Mouse (Mus musculus) Patski (cell line): ENCODE measurements around the gene Ascc1. TPM values are rescaled to one million over a fixed set of nuclear protein-coding genes. Genes with fewer than 3 reads are reported as not detected.

Source experiments
- ATAC-seq: fragments of 100-300 bp; one replicate; pipeline ENCODE4 v1.8.0; 2021
- CTCF ChIA-PET: fragments of 350-600 bp; sonication (Branson Sonifier 250); formaldehyde crosslinking; loops from one replicate; lab custom pipeline; 2022; ENCODE audit warnings: inconsistent platforms; lab: Charles Lee
- POLR2A ChIA-PET: fragments of 350-600 bp; sonication (Branson Sonifier 250); formaldehyde crosslinking; loops from one replicate; lab custom pipeline; 2022; ENCODE audit warnings: antibody characterized with exemption, inconsistent platforms; lab: Charles Lee
- DNase-seq: peaks from one replicate; pipeline ENCODE4 v3.0.0-alpha.2; 2011; ENCODE audit warnings: low read depth, low spot score
- H3K27me3 ChIP-seq: fragments of 371-371 bp; one replicate; pipeline ENCODE4 v1.5.1; 2021
- CTCF ChIP-seq: fragments of 100-300 bp; IDR thresholded peaks from one replicate; pipeline ENCODE4 v1.5.1; 2021
- in situ Hi-C: fragments of 300-500 bp; cut with MboI; formaldehyde crosslinking; loops from 3 replicates; pipeline ENCODE4 v1.11.1; 2018; ENCODE audit warnings: low pct_unique_long_range_greater_than_20kb, mixed read lengths
- polyA plus RNA-seq: library from polyadenylated mRNA; unstranded; gene quantifications from one replicate; pipeline ENCODE4 v1.2.3, GENCODE M21; 2021

The Ascc1 gene
- polyA plus RNA-seq, 1 experiment from 2014 or later: 34.4 TPM

GRCm38 (mm10) chr10:60005264-60005663, 2.7 kb downstream of the Ascc1 start:
- H3K27me3 ChIP-seq: no peaks in the 10 kb centered on the region
- no peak for DNase-seq
- ATAC-seq: no peak
- in situ Hi-C loops: loop anchor here (5.0 kb wide), 1 partner anchor 118 kb away; no protein-coding TSS in a partner anchor
- TF ChIP-seq CTCF: peak; percentile 73
- ChIA-PET POLR2A (no interaction called here), CTCF (no interaction called here)

GRCm38 (mm10) chr10:60009115-60009514, 6.5 kb downstream of the Ascc1 start:
- no peaks in the 10 kb centered on the region for H3K27me3 ChIP-seq
- ATAC-seq (no peak), DNase-seq (no peak)
- ChIA-PET POLR2A (no interaction called here), CTCF (no interaction called here)
- in situ Hi-C loops: loop anchor here (5.0 kb wide), 1 partner anchor 122 kb away; no protein-coding TSS in a partner anchor
- TF ChIP-seq CTCF: no peak

- in situ Hi-C loops: no loop called here
- no peak for TF ChIP-seq CTCF
- no peaks in the 10 kb centered on the region for H3K27me3 ChIP-seq
- DNase-seq (no peak), ATAC-seq (no peak)
- CTCF ChIA-PET: no interaction called here
- POLR2A ChIA-PET: no interaction called here
Measured at GRCm38 (mm10) chr10:60016223-60016622, 13.6 kb downstream of the Ascc1 start.

- no peaks in the 10 kb centered on the region for H3K27me3 ChIP-seq
- CTCF ChIA-PET: interaction anchor here (0.6 to 1.3 kb wide), 8 partner anchors 9 to 47 kb away, joined by 3 to 6 read pairs (median 4); no protein-coding TSS in a partner anchor
- ATAC-seq (no peak), DNase-seq (no peak)
- in situ Hi-C loops: no loop called here
- POLR2A ChIA-PET: no interaction called here
- peak; percentile 60 for TF ChIP-seq CTCF
Measured at GRCm38 (mm10) chr10:60019299-60019698, 16.7 kb downstream of the Ascc1 start.

- ChIA-PET CTCF (interaction anchor here (0.9 kb wide), 2 partner anchors 67 to 72 kb away, joined by 3 read pairs; no protein-coding TSS in a partner anchor), POLR2A (no interaction called here)
- H3K27me3 ChIP-seq: no peaks in the 10 kb centered on the region
- ATAC-seq (no peak), DNase-seq (no peak)
- in situ Hi-C loops: loop anchor here (5.0 kb wide), 1 partner anchor 39 kb away; no protein-coding TSS in a partner anchor
- no peak for TF ChIP-seq CTCF
Measured at GRCm38 (mm10) chr10:60023751-60024150, 21.1 kb downstream of the Ascc1 start.

- no peak for TF ChIP-seq CTCF
- ChIA-PET CTCF (interaction anchor here (0.7 to 4.0 kb wide), 6 partner anchors 14 to 39 kb away, joined by 3 to 15 read pairs (median 4); no protein-coding TSS in a partner anchor), POLR2A (no interaction called here)
- in situ Hi-C loops: no loop called here
- ATAC-seq (no peak), DNase-seq (no peak)
- H3K27me3 ChIP-seq: no peaks in the 10 kb centered on the region
Measured at GRCm38 (mm10) chr10:60026759-60027395, 24.3 kb downstream of the Ascc1 start.

- ChIA-PET CTCF (interaction anchor here (0.7 to 4.0 kb wide), 8 partner anchors 8 to 39 kb away, joined by 3 to 15 read pairs (median 4); no protein-coding TSS in a partner anchor), POLR2A (no interaction called here)
- in situ Hi-C loops: no loop called here
- DNase-seq: no peak
- TF ChIP-seq CTCF: no peak
- ATAC-seq: no peak
- H3K27me3 ChIP-seq: no peaks in the 10 kb centered on the region
Measured at GRCm38 (mm10) chr10:60027619-60028084, 25.0 kb downstream of the Ascc1 start.

- ATAC-seq: no peak
- POLR2A ChIA-PET: no interaction called here
- in situ Hi-C loops: no loop called here
- DNase-seq: no peak
- CTCF ChIA-PET: interaction anchor here (0.9 to 4.0 kb wide), 6 partner anchors 9 to 41 kb away, joined by 3 to 15 read pairs (median 4); no protein-coding TSS in a partner anchor
- H3K27me3 ChIP-seq: no peaks in the 10 kb centered on the region
- TF ChIP-seq CTCF: no peak
Measured at GRCm38 (mm10) chr10:60028181-60028580, 25.6 kb downstream of the Ascc1 start.

- no peaks in the 10 kb centered on the region for H3K27me3 ChIP-seq
- ChIA-PET CTCF (interaction anchor here (1.3 to 4.0 kb wide), 2 partner anchors 37 to 41 kb away, joined by 3 to 15 read pairs; no protein-coding TSS in a partner anchor), POLR2A (no interaction called here)
- ATAC-seq (peak; percentile 34), DNase-seq (peak; percentile 80)
- no peak for TF ChIP-seq CTCF
- in situ Hi-C loops: no loop called here
Measured at GRCm38 (mm10) chr10:60028979-60029378, 26.4 kb downstream of the Ascc1 start.

GRCm38 (mm10) chr10:60029387-60029786, 26.8 kb downstream of the Ascc1 start:
- in situ Hi-C loops: no loop called here
- TF ChIP-seq CTCF: no peak
- ChIA-PET POLR2A (no interaction called here), CTCF (interaction anchor here (1.3 to 4.0 kb wide), 2 partner anchors 37 to 40 kb away, joined by 3 to 15 read pairs; no protein-coding TSS in a partner anchor)
- DNase-seq: no peak
- ATAC-seq: no peak
- H3K27me3 ChIP-seq: no peaks in the 10 kb centered on the region

- CTCF ChIA-PET: interaction anchor here (1.5 kb wide), 1 partner anchor 35 kb away, joined by 4 read pairs; no protein-coding TSS in a partner anchor
- ATAC-seq (no peak), DNase-seq (no peak)
- TF ChIP-seq CTCF: no peak
- H3K27me3 ChIP-seq: no peaks in the 10 kb centered on the region
- POLR2A ChIA-PET: no interaction called here
- in situ Hi-C loops: no loop called here
Measured at GRCm38 (mm10) chr10:60031562-60031961, 29.0 kb downstream of the Ascc1 start.
